Mouse (Mus musculus) lung, adult 2 months (tissue): ENCODE measurements around the gene Cacng8.

Experiments used
- CTCF ChIP-seq: fragments of 200-500 bp; IDR thresholded peaks from 2 replicates; pipeline ENCODE4 v1.5.1; 2011; ENCODE audit warnings: mild to moderate bottlenecking, low read length, control low read depth; ENCODE audit not compliant: insufficient read depth
- POLR2A ChIP-seq: fragments of 200-500 bp; IDR thresholded peaks from 2 replicates; pipeline ENCODE4 v1.6.1; 2011; ENCODE audit warnings: low read depth, mild to moderate bottlenecking, control low read depth, low read length, borderline replicate concordance; ENCODE audit errors: extremely low read depth

DNA sequence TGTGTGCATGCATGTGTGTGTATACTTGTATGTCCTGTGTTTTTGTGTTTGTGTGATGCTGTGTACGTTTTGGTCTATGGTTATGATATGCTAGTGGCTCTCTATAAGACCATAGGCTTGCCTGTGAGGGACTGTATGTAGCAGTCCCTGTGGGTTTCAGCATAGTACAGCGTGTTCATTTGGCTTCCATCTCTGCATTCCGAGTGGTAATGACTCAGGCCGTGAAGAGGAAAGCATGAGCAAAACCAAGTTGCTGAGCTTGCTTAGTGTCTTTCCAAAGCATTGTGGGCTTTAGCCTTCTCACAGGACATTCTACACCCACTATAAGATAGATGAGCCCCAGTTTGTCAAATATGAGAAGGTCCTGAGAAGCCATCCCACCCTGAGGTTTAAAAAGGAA is 72.8 kb downstream of the Cacng8 start:
- TF ChIP-seq CTCF, result no peak
- TF ChIP-seq POLR2A, result no peak
